Mouse (Mus musculus): Measurements from ENCODE around the gene Fli1. TPM values are rescaled to one million over a fixed set of nuclear protein-coding genes. Genes with fewer than 3 reads are reported as not detected.
A peak's percentile ranks its signal among the peaks of the same experiment; 100 is the strongest.

Gene Fli1
- 3.6 and 8.9 TPM in 2 replicates for polyA plus RNA-seq (2014; fragmentation: Nextera tagmentation; extraction: Ambion mirVana)

DNA sequence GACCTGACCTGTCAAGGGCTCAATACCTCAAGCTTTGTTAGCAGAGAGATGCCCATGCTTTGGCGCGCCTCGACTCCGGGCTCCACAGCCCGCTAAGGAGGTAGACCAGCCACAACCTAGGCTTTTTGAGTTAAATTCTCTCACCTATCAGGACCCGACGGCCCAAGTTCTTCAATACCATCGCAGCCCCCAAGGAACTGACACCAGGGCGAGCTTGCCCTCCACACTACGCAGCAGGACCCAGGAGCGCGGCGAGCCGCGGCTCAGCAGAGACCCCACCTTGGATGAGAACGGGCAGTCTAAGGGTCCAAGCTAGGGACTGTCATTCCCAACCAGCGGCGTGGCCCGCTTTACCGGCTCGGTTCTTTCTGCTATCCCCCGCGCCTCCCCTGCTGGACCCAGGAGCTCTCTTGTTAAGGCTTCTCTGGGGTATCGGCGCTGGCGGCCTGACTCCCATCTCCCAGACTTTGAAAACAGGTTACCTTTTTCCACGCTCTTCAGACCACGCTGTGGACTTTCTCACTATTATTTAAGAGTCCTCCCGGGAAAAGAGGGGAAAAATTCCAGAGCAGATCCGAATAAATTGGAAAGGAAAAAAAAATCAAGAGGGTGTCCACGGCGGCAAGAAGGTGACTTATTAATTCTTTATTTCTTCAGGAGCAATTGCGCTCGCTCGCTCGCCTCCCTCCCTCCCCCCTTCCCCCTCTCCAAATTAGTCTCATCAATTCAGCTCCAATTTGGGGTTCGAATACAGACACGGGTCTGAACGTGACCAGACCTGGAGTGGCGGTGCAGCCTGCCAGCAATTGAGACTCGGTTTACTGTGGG lies at the start of gene Fli1:
TSS of gene Fli1 (minus strand) at position 650 of the 828 bp plus-strand sequence.
- H3K36me3 ChIP-seq (ENCODE audit: control insufficient read depth, insufficient read depth, low read length) = no peaks in the 10 kb centered on the region
- under 1% methylated on average over 41 of the region's 41 CpGs for WGBS
- H3K9ac ChIP-seq (replicated peaks; ENCODE audit: low read depth, low read length) = 0 out of 2 replicates have a peak within 1 kb of the TSS, but pooled peaks have one; percentile 11
- H3K27ac ChIP-seq (ENCODE audit: low read depth, low read length) = peak within 1 kb of the TSS; percentile 52
- peaks cover 53% of the 10 kb centered on the region for H3K27me3 ChIP-seq (ENCODE audit: control insufficient read depth, insufficient read depth, low read length)
- H3K4me2 ChIP-seq (ENCODE audit: low read depth, low read length) = peak within 1 kb of the TSS; percentile 94; the same call in 1 of the 2 replicates
- H3K4me3 ChIP-seq (ENCODE audit: low read depth, low read length) = peak within 1 kb of the TSS; percentile 24; the same call in 1 of the 2 replicates
- H3K4me1 ChIP-seq (ENCODE audit: control insufficient read depth, insufficient read depth, low read length) = peaks cover 29% of the 10 kb centered on the region; the same call in 1 of the 2 replicates
- ATAC-seq (ENCODE audit: low read depth) = no peak
- no peaks in the 10 kb centered on the region for H3K9me3 ChIP-seq (ENCODE audit: control insufficient read depth, low read length)

DNA sequence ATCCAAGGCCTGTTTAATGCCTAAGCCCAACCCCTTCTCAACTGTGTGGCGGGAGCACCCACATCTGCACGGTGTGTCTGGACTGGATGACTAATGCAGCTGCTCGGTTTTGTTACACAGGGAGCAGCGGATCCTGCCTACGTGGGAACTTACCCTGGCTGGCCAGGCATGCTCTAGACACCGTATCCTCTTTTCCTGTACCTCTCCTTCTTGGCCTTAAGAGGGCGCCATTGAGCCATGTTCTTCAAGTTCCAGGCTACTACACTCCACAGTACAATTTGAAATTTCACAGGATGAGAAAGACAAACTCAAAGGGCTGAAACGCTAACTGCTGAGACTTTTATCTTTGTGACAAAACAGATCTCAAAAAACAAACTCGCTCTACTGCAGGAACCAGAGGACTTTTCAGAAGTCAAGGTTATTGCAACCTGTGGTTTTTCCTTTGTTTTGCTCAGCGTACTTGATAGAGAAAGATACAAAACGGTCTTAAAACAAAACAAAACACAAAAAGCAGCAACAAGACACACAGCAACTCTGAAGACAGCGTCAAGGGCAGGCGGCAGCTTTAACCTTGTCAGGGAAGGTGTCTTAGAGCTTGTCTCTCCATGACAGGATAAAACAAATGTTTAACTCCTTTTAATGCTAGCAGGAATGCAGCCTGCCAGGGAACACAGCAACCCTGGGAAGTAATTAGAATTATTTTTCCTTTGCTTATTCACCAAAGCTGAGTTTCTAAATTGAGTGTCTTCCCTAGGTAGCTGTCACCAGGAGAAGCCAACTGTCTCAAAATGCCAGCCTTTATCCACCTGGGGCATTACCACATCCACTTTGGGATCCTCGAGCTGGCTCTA lies 49.3 kb upstream of the Fli1 start:
- Histone ChIP-seq H3K36me3 (ENCODE audit: control insufficient read depth, insufficient read depth, low read length) (no peaks in the 10 kb centered on the region), H3K27ac (ENCODE audit: low read depth, low read length) (no peak overlapping the region), H3K9ac (replicated peaks; ENCODE audit: low read depth, low read length) (no peak overlapping the region), H3K9me3 (ENCODE audit: control insufficient read depth, low read length) (no peaks in the 10 kb centered on the region), H3K27me3 (ENCODE audit: control insufficient read depth, insufficient read depth, low read length) (no peaks in the 10 kb centered on the region), H3K4me1 (ENCODE audit: control insufficient read depth, insufficient read depth, low read length) (0 out of 2 replicates have a peak, but pooled peaks cover 3% of the 10 kb centered on the region), H3K4me2 (ENCODE audit: low read depth, low read length) (0 out of 2 replicates have a peak overlapping the region, but pooled peaks have one; percentile 17), H3K4me3 (ENCODE audit: low read depth, low read length) (no peak overlapping the region)
- WGBS = 9% methylated on average over 14 of the region's 14 CpGs
- ATAC-seq (ENCODE audit: low read depth) = peak; percentile 84

DNA sequence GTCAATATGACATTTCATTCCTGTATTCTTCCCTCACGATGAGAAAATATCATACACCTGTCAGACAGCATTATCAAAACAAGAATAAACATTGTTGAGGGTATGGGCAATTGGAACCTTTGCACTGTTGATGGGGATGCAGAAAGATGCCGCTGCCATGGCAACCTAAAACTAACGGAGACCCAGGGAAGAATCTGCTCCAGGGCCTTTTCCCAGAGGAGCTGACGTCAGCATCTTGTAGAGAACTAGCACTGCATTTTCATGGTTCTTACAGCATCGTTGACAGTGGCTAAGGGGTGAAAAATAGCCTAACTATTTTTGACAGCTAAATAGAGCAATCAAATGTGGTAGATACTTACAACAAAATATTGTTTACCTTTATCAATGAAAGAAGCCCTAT lies 47.9 kb upstream of the Fli1 start:
- H3K36me3 ChIP-seq (ENCODE audit: control insufficient read depth, insufficient read depth, low read length) = no peaks in the 10 kb centered on the region
- no peak for ATAC-seq (ENCODE audit: low read depth)
- H3K4me2 ChIP-seq (ENCODE audit: low read depth, low read length) = no peak overlapping the region
- WGBS = 47% methylated on average over 5 of the region's 5 CpGs
- no peak overlapping the region for H3K27ac ChIP-seq (ENCODE audit: low read depth, low read length)
- H3K27me3 ChIP-seq (ENCODE audit: control insufficient read depth, insufficient read depth, low read length) = no peaks in the 10 kb centered on the region
- no peaks in the 10 kb centered on the region for H3K9me3 ChIP-seq (ENCODE audit: control insufficient read depth, low read length)
- H3K4me1 ChIP-seq (ENCODE audit: control insufficient read depth, insufficient read depth, low read length) = 0 out of 2 replicates have a peak, but pooled peaks cover 3% of the 10 kb centered on the region
- H3K4me3 ChIP-seq (ENCODE audit: low read depth, low read length) = no peak overlapping the region
- H3K9ac ChIP-seq (replicated peaks; ENCODE audit: low read depth, low read length) = no peak overlapping the region

DNA sequence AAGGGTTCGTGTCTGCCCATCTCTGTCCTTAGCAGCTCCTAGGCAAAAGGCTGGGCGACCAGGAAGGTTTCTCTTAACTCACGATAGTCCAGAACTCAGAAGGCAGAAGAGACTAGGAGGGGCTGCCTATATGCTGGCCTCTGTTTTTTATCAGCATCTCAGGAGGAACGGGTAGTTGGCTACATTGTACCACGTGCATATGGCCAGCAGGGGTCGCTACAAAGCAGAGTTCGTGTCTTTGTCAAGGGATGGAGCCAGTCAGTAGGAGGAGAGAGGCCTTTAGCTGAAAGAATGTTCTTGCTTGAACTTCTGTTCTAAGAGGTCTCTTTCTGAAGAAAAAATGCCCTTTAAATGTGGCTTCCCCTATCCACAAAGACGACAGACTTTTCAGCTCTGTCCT lies 47.2 kb upstream of the Fli1 start:
- H3K4me2 ChIP-seq (ENCODE audit: low read depth, low read length) = no peak overlapping the region
- H3K9me3 ChIP-seq (ENCODE audit: control insufficient read depth, low read length) = no peaks in the 10 kb centered on the region
- H3K27ac ChIP-seq (ENCODE audit: low read depth, low read length) = no peak overlapping the region
- H3K27me3 ChIP-seq (ENCODE audit: control insufficient read depth, insufficient read depth, low read length) = no peaks in the 10 kb centered on the region
- ATAC-seq (ENCODE audit: low read depth) = peak; percentile 79
- no peaks in the 10 kb centered on the region for H3K36me3 ChIP-seq (ENCODE audit: control insufficient read depth, insufficient read depth, low read length)
- no peak overlapping the region for H3K4me3 ChIP-seq (ENCODE audit: low read depth, low read length)
- H3K4me1 ChIP-seq (ENCODE audit: control insufficient read depth, insufficient read depth, low read length) = 0 out of 2 replicates have a peak, but pooled peaks cover 3% of the 10 kb centered on the region
- 11% methylated on average over 8 of the region's 8 CpGs for WGBS
- H3K9ac ChIP-seq (replicated peaks; ENCODE audit: low read depth, low read length) = no peak overlapping the region

DNA sequence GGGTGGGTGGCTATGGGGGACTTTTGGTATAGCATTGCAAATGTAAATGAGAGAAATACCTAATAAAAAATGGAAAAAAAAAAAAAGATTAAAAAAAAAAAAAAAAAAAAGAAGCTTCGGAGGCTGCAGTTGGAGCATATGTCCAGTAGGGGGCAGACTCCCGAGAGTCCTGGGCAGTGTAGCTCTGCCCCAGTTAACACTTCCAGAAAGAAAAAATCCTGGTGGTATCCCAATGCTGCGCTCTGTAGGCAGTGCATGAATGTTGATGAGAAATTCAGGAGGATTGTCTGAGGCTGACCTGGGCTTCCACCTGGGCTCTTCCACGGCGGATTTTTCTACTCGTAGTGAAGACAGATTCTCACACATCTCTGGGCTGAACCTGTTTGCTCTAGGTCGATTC lies 42.7 kb upstream of the Fli1 start:
- Histone ChIP-seq H3K27me3 (ENCODE audit: control insufficient read depth, insufficient read depth, low read length) (no peaks in the 10 kb centered on the region), H3K9me3 (ENCODE audit: control insufficient read depth, low read length) (no peaks in the 10 kb centered on the region), H3K4me3 (ENCODE audit: low read depth, low read length) (no peak overlapping the region), H3K36me3 (ENCODE audit: control insufficient read depth, insufficient read depth, low read length) (no peaks in the 10 kb centered on the region), H3K4me2 (ENCODE audit: low read depth, low read length) (no peak overlapping the region), H3K4me1 (ENCODE audit: control insufficient read depth, insufficient read depth, low read length) (no peaks in the 10 kb centered on the region), H3K27ac (ENCODE audit: low read depth, low read length) (no peak overlapping the region), H3K9ac (replicated peaks; ENCODE audit: low read depth, low read length) (no peak overlapping the region)
- ATAC-seq (ENCODE audit: low read depth) = no peak
- WGBS = 48% methylated on average over 7 of the region's 7 CpGs

DNA sequence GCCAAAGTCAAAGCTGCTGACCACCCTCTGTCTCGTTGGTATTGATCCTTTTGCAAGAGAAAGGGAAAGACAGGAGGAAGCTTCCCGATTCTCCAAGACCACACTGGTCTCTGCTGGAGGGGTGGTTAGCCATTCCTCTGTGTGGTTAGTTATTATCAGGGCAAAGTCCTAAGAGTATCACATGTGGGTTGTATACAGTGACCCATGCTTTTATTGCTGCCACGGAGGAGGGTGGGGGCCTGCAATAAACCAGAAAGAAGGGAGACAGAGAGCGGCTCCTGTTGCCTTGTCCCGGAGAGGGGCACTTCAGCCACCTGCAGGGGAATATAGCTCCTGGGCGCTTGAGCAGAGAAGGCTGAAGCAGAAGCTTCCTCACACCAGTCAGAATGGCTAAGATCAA lies 41.2 kb upstream of the Fli1 start:
- H3K9ac ChIP-seq (replicated peaks; ENCODE audit: low read depth, low read length) = no peak overlapping the region
- no peaks in the 10 kb centered on the region for H3K9me3 ChIP-seq (ENCODE audit: control insufficient read depth, low read length)
- no peak overlapping the region for H3K4me3 ChIP-seq (ENCODE audit: low read depth, low read length)
- no peak overlapping the region for H3K4me2 ChIP-seq (ENCODE audit: low read depth, low read length)
- H3K4me1 ChIP-seq (ENCODE audit: control insufficient read depth, insufficient read depth, low read length) = no peaks in the 10 kb centered on the region
- no peaks in the 10 kb centered on the region for H3K27me3 ChIP-seq (ENCODE audit: control insufficient read depth, insufficient read depth, low read length)
- no peaks in the 10 kb centered on the region for H3K36me3 ChIP-seq (ENCODE audit: control insufficient read depth, insufficient read depth, low read length)
- no peak for ATAC-seq (ENCODE audit: low read depth)
- WGBS = 66% methylated on average over 6 of the region's 6 CpGs
- H3K27ac ChIP-seq (ENCODE audit: low read depth, low read length) = no peak overlapping the region

DNA sequence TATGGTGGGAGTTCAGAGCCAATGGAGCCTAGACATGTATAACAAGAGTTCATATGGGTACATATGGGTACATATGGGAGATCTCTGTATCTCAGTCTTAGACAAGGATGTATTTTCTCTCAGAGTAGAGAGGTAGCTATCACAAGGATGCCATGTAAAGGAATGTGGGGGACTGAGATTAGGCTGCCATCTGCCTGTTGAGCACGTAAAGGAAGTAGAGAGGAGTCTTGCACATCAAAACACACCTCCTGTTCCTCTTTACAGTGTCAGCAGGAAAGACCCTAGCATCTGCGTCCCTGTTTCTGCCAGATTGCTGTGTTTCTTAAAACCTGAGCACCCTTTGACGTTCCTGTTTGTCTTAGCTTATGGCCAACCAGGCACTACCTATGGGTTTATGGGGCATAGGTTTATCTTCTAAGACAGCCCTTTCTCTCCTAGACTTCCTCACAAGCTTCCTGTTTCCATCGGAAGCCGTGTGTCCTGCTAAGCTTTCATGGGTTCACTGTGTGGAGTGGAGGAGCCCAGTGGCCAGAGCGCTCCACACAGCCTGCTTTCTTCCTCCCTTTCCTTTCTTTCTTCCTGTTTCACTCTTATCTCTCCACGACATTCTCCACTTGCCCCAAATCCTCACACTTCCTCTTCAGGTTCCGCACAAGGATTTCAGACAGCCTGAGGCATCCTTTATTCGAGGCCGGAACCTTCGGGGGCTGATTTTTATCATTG lies 39.4 kb upstream of the Fli1 start:
- H3K27me3 ChIP-seq (ENCODE audit: control insufficient read depth, insufficient read depth, low read length) = no peaks in the 10 kb centered on the region
- H3K9me3 ChIP-seq (ENCODE audit: control insufficient read depth, low read length) = no peaks in the 10 kb centered on the region
- no peak overlapping the region for H3K4me3 ChIP-seq (ENCODE audit: low read depth, low read length)
- ATAC-seq (ENCODE audit: low read depth) = no peak
- H3K4me2 ChIP-seq (ENCODE audit: low read depth, low read length) = no peak overlapping the region
- no peaks in the 10 kb centered on the region for H3K4me1 ChIP-seq (ENCODE audit: control insufficient read depth, insufficient read depth, low read length)
- 83% methylated on average over 11 of the region's 11 CpGs for WGBS
- no peak overlapping the region for H3K9ac ChIP-seq (replicated peaks; ENCODE audit: low read depth, low read length)
- no peaks in the 10 kb centered on the region for H3K36me3 ChIP-seq (ENCODE audit: control insufficient read depth, insufficient read depth, low read length)
- no peak overlapping the region for H3K27ac ChIP-seq (ENCODE audit: low read depth, low read length)

DNA sequence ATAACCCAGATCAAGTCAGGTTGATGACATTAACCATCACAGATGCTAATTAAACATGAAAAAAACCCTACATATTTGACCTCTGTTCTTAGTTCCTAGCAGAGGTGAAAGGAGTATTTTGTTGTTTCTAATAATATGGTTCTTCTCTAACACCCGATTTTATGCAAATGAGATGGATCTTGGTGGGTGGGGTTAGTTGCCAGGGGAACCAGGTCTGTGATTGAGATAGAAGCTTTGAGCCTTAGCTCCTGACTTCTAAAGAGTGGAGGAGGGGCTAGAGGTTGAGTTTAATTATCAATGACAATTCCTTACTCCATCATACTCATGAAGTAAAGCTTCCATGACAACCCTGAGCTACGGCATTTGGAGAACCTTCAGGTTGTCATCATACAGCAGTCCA lies 35.8 kb upstream of the Fli1 start:
- H3K9me3 ChIP-seq (ENCODE audit: control insufficient read depth, low read length) = no peaks in the 10 kb centered on the region
- WGBS = 78% methylated on average over 2 of the region's 2 CpGs
- no peak for ATAC-seq (ENCODE audit: low read depth)

More for the DNA sequence above, 35.8 kb upstream of the Fli1 start:
- no peak overlapping the region for H3K27ac ChIP-seq (ENCODE audit: low read depth, low read length)
- no peaks in the 10 kb centered on the region for H3K27me3 ChIP-seq (ENCODE audit: control insufficient read depth, insufficient read depth, low read length)
- H3K4me3 ChIP-seq (ENCODE audit: low read depth, low read length) = no peak overlapping the region
- H3K4me2 ChIP-seq (ENCODE audit: low read depth, low read length) = no peak overlapping the region
- H3K4me1 ChIP-seq (ENCODE audit: control insufficient read depth, insufficient read depth, low read length) = no peaks in the 10 kb centered on the region
- no peak overlapping the region for H3K9ac ChIP-seq (replicated peaks; ENCODE audit: low read depth, low read length)
- H3K36me3 ChIP-seq (ENCODE audit: control insufficient read depth, insufficient read depth, low read length) = no peaks in the 10 kb centered on the region

Measured in neural tube, embryonic 14.5 days (tissue).